Mouse (Mus musculus) hindbrain, embryonic 15.5 days (tissue): ENCODE data around the gene Havcr2. TPM values are rescaled to one million over a fixed set of nuclear protein-coding genes. Genes with fewer than 3 reads are reported as not detected.
"Not testable (repeated sequence)": the region's sequence is repeated elsewhere in the genome, so short reads cannot be mapped to it uniquely, and the experiment has no call there.

Source experiments
- ATAC-seq: fragments of 200-750 bp; cut with Nextera tagmentation; 2 replicates; pipeline ENCODE4 v1.8.0; 2017; ENCODE audit warnings: low read depth, moderate number of reproducible peaks, moderate TSS enrichment; ENCODE audit not compliant: low FRiP score
- H3K27ac ChIP-seq: fragments of 300-500 bp; sonication (generic); replicated peaks from 2 replicates; pipeline ENCODE4 v1.5.1; 2015; ENCODE audit warnings: mild to moderate bottlenecking, inconsistent platforms
- H3K27me3 ChIP-seq: fragments of 300-500 bp; sonication (generic); 2 replicates; pipeline ENCODE4 v1.6.1; 2015; ENCODE audit warnings: control low read depth, inconsistent platforms
- H3K36me3 ChIP-seq: fragments of 300-500 bp; sonication (generic); 2 replicates; pipeline ENCODE4 v1.6.1; 2015; ENCODE audit warnings: control low read depth, inconsistent platforms
- H3K4me1 ChIP-seq: fragments of 300-500 bp; sonication (generic); replicated peaks from 2 replicates; pipeline ENCODE4 v1.6.1; 2015; ENCODE audit warnings: control low read depth, inconsistent platforms
- H3K4me2 ChIP-seq: fragments of 300-500 bp; sonication (generic); 2 replicates; pipeline ENCODE4 v1.6.1; 2015; ENCODE audit warnings: moderate library complexity, mild to moderate bottlenecking, inconsistent platforms
- H3K4me3 ChIP-seq: fragments of 300-500 bp; sonication (generic); 2 replicates; pipeline ENCODE4 v1.5.1; 2015; ENCODE audit warnings: mild to moderate bottlenecking, inconsistent platforms
- H3K9ac ChIP-seq: fragments of 300-500 bp; sonication (generic); 2 replicates; pipeline ENCODE4 v1.6.1; 2015; ENCODE audit warnings: inconsistent platforms
- H3K9me3 ChIP-seq: fragments of 300-500 bp; sonication (generic); 2 replicates; pipeline ENCODE4 v1.6.1; 2016; ENCODE audit warnings: control low read depth, inconsistent platforms
- WGBS: fragments of 180-500 bp; shearing (Covaris S2); methylation state at CpG from one replicate; pipeline ENCODE4 v1.1.7; 2015; 5-methylcytosine and 5-hydroxymethylcytosine counted together
- polyA plus RNA-seq: library from polyadenylated mRNA; unstranded; fragments of >200 nt; fragmentation: Nextera tagmentation; extraction: Ambion mirVana; gene quantifications from 2 replicates; pipeline ENCODE4 v1.2.1, GENCODE M21; 2015

Gene Havcr2
- polyA plus RNA-seq, 1 experiment from 2014 or later, result 0.12 TPM

- Histone ChIP-seq H3K9me3 (no peaks in the 10 kb centered on the region), H3K36me3 (no peaks in the 10 kb centered on the region), H3K4me2 (no peak overlapping the region), H3K4me1 (no peaks in the 10 kb centered on the region), H3K27ac (no peak overlapping the region), H3K4me3 (no peak overlapping the region), H3K27me3 (no peaks in the 10 kb centered on the region), H3K9ac (no peak overlapping the region)
- no peak for ATAC-seq
- 96% methylated on average over 4 of the region's 4 CpGs for WGBS
These were observed 19.5 kb downstream of the Havcr2 start for GRCm38 (mm10) chr11:46474220-46474619.

GRCm38 (mm10) chr11:46479311-46479710 is 24.6 kb downstream of the Havcr2 start:
- 91% methylated on average over 9 of the region's 9 CpGs for WGBS
- no peaks in the 10 kb centered on the region for H3K4me1 ChIP-seq

GRCm38 (mm10) chr11:46480517-46480916 is 25.8 kb downstream of the Havcr2 start:
- Histone ChIP-seq H3K4me3 (no peak overlapping the region), H3K27me3 (no peaks in the 10 kb centered on the region), H3K27ac (no peak overlapping the region), H3K4me1 (no peaks in the 10 kb centered on the region), H3K4me2 (no peak overlapping the region), H3K9me3 (no peaks in the 10 kb centered on the region), H3K36me3 (no peaks in the 10 kb centered on the region), H3K9ac (no peak overlapping the region)
- ATAC-seq, result no peak
- WGBS, result 84% methylated on average over 7 of the region's 7 CpGs

More at GRCm38 (mm10) chr11:46479311-46479710, 24.6 kb downstream of the Havcr2 start:
- H3K27me3 ChIP-seq, result no peaks in the 10 kb centered on the region
- no peaks in the 10 kb centered on the region for H3K36me3 ChIP-seq
- no peak overlapping the region for H3K27ac ChIP-seq
- no peak for ATAC-seq
- H3K4me2 ChIP-seq, result no peak overlapping the region
- no peaks in the 10 kb centered on the region for H3K9me3 ChIP-seq
- H3K9ac ChIP-seq, result no peak overlapping the region
- no peak overlapping the region for H3K4me3 ChIP-seq

- no peak for ATAC-seq
- WGBS, result 14% methylated on average over 1 of the region's 1 CpGs
- H3K27me3 ChIP-seq, result no peaks in the 10 kb centered on the region
These were observed 33.5 kb downstream of the Havcr2 start for GRCm38 (mm10) chr11:46488231-46488630.

GRCm38 (mm10) chr11:46488650-46489049 is 33.9 kb downstream of the Havcr2 start:
- no peak for ATAC-seq
- 89% methylated on average over 2 of the region's 2 CpGs for WGBS
- Histone ChIP-seq H3K4me1 (no peaks in the 10 kb centered on the region), H3K27me3 (no peaks in the 10 kb centered on the region), H3K4me3 (no peak overlapping the region), H3K9ac (no peak overlapping the region), H3K36me3 (no peaks in the 10 kb centered on the region), H3K4me2 (no peak overlapping the region), H3K27ac (no peak overlapping the region), H3K9me3 (no peaks in the 10 kb centered on the region)

More at GRCm38 (mm10) chr11:46488231-46488630, 33.5 kb downstream of the Havcr2 start:
- H3K27ac ChIP-seq, result no peak overlapping the region
- no peaks in the 10 kb centered on the region for H3K9me3 ChIP-seq
- H3K36me3 ChIP-seq, result no peaks in the 10 kb centered on the region
- H3K4me1 ChIP-seq, result no peaks in the 10 kb centered on the region
- no peak overlapping the region for H3K9ac ChIP-seq
- no peak overlapping the region for H3K4me2 ChIP-seq
- no peak overlapping the region for H3K4me3 ChIP-seq

GRCm38 (mm10) chr11:46507146-46507545 is 52.4 kb downstream of the Havcr2 start:
- Histone ChIP-seq H3K36me3 (no peaks in the 10 kb centered on the region), H3K9ac (no peak overlapping the region), H3K4me1 (no peaks in the 10 kb centered on the region), H3K4me3 (no peak overlapping the region), H3K4me2 (no peak overlapping the region), H3K27ac (no peak overlapping the region), H3K9me3 (no peaks in the 10 kb centered on the region), H3K27me3 (no peaks in the 10 kb centered on the region)
- 78% methylated on average over 3 of the region's 3 CpGs for WGBS
- no peak for ATAC-seq

GRCm38 (mm10) chr11:46509900-46510299 is 55.2 kb downstream of the Havcr2 start:
- H3K36me3 ChIP-seq, result no peaks in the 10 kb centered on the region
- no peaks in the 10 kb centered on the region for H3K27me3 ChIP-seq
- no peak overlapping the region for H3K4me3 ChIP-seq
- H3K4me1 ChIP-seq, result no peaks in the 10 kb centered on the region
- 97% methylated on average over 5 of the region's 5 CpGs for WGBS
- no peaks in the 10 kb centered on the region for H3K9me3 ChIP-seq
- H3K4me2 ChIP-seq, result no peak overlapping the region
- no peak overlapping the region for H3K27ac ChIP-seq
- no peak for ATAC-seq
- H3K9ac ChIP-seq, result no peak overlapping the region

GRCm38 (mm10) chr11:46521341-46521740 is 66.6 kb downstream of the Havcr2 start:
- ATAC-seq, H3K4me3 ChIP-seq, H3K9me3 ChIP-seq, H3K36me3 ChIP-seq, H3K4me1 ChIP-seq, H3K4me2 ChIP-seq, H3K9ac ChIP-seq, H3K27ac ChIP-seq, H3K27me3 ChIP-seq: not testable (repeated sequence)
- 85% methylated on average over 5 of the region's 5 CpGs for WGBS

GRCm38 (mm10) chr11:46522719-46523118 is 68.0 kb downstream of the Havcr2 start:
- Histone ChIP-seq H3K9me3 (no peaks in the 10 kb centered on the region), H3K4me2 (no peak overlapping the region), H3K27ac (no peak overlapping the region), H3K36me3 (no peaks in the 10 kb centered on the region), H3K27me3 (no peaks in the 10 kb centered on the region), H3K4me1 (no peaks in the 10 kb centered on the region), H3K4me3 (no peak overlapping the region), H3K9ac (no peak overlapping the region)
- no peak for ATAC-seq
- 80% methylated on average over 3 of the region's 3 CpGs for WGBS

- no peak within 1 kb of the TSS for H3K4me2 ChIP-seq
- no peaks in the 10 kb centered on the region for H3K4me1 ChIP-seq
- 92% methylated on average over 2 of the region's 2 CpGs for WGBS
- no peaks in the 10 kb centered on the region for H3K9me3 ChIP-seq
- no peak for ATAC-seq
- H3K27ac ChIP-seq, result no peak within 1 kb of the TSS
- H3K36me3 ChIP-seq, result no peaks in the 10 kb centered on the region
- no peak within 1 kb of the TSS for H3K4me3 ChIP-seq
- no peaks in the 10 kb centered on the region for H3K27me3 ChIP-seq
- no peak within 1 kb of the TSS for H3K9ac ChIP-seq
These were observed 69.2 kb downstream of the Havcr2 start, which contains the start of gene Gm12169 for GRCm38 (mm10) chr11:46523912-46524311. Gene Gm12169, plus strand, starts transcription at chr11:46524212.

- Histone ChIP-seq H3K27ac (no peak overlapping the region), H3K9me3 (no peaks in the 10 kb centered on the region)
These were observed 75.4 kb downstream of the Havcr2 start for GRCm38 (mm10) chr11:46530149-46530548.

More at GRCm38 (mm10) chr11:46530149-46530548, 75.4 kb downstream of the Havcr2 start:
- H3K4me2 ChIP-seq, result no peak overlapping the region
- H3K4me1 ChIP-seq, result no peaks in the 10 kb centered on the region
- no peaks in the 10 kb centered on the region for H3K27me3 ChIP-seq
- no peak for ATAC-seq
- H3K36me3 ChIP-seq, result no peaks in the 10 kb centered on the region
- no peak overlapping the region for H3K4me3 ChIP-seq
- no peak overlapping the region for H3K9ac ChIP-seq
- WGBS, result 88% methylated on average over 4 of the region's 4 CpGs
